Mouse (Mus musculus) MEL (cell line): ENCODE measurements around the gene Ppp4r3a. TPM values are rescaled to one million over a fixed set of nuclear protein-coding genes. Genes with fewer than 3 reads are reported as not detected.

Experiments used
- DNase-seq: peaks from one replicate; pipeline ENCODE4 v3.0.0; 2011; ENCODE audit warnings: low read depth, low spot score
- H3K27ac ChIP-seq: 2 replicates; pipeline ENCODE4 v1.5.1; 2012; ENCODE audit warnings: low read depth, mild to moderate bottlenecking, control low read depth, low read length, moderate library complexity; ENCODE audit not compliant: control insufficient read depth
- H3K27me3 ChIP-seq, 2 experiments: fragments of 150-350 bp in 1 of 2; sonication (generic) in 1 of 2; 2 replicates each; pipeline ENCODE4 v1.6.1; 2012; ENCODE audit warnings: low read length in 2 of 2, mild to moderate bottlenecking in 2 of 2, improper control_type of control experiment in 1 of 2, moderate library complexity in 1 of 2; ENCODE audit not compliant: insufficient read depth in 2 of 2, control insufficient read depth in 1 of 2
- H3K36me3 ChIP-seq, 2 experiments: 2 replicates each; pipeline ENCODE4 v1.6.1; 2012 to 2014; ENCODE audit warnings: low read length in 2 of 2, improper control_type of control experiment in 1 of 2, inconsistent platforms in 1 of 2, mild to moderate bottlenecking in 1 of 2; ENCODE audit not compliant: insufficient read depth in 2 of 2, control insufficient read depth in 1 of 2
- H3K4me1 ChIP-seq, 2 experiments: fragments of 150-350 bp in 1 of 2; sonication (generic) in 1 of 2; 2 replicates each; pipeline ENCODE4 v1.6.1; 2012; ENCODE audit warnings: low read length in 2 of 2, improper control_type of control experiment in 1 of 2, mild to moderate bottlenecking in 1 of 2; ENCODE audit not compliant: insufficient read depth in 2 of 2, control insufficient read depth in 1 of 2
- H3K4me3 ChIP-seq, 2 experiments: fragments of 150-350 bp in 1 of 2; sonication (generic) in 1 of 2; 2 replicates each; pipeline ENCODE4 v1.5.1; 2012; ENCODE audit warnings: low read depth in 2 of 2, low read length in 2 of 2, mild to moderate bottlenecking in 2 of 2, moderate library complexity in 2 of 2, control low read depth in 1 of 2, improper control_type of control experiment in 1 of 2; ENCODE audit not compliant: control insufficient read depth in 1 of 2, insufficient read depth in 1 of 2
- H3K79me2 ChIP-seq: 2 replicates; pipeline ENCODE4 v1.6.1; 2012; ENCODE audit warnings: mild to moderate bottlenecking, low read length, moderate library complexity; ENCODE audit not compliant: control insufficient read depth, poor library complexity, insufficient read depth
- H3K9ac ChIP-seq: 2 replicates; pipeline ENCODE4 v1.6.1; 2012; ENCODE audit warnings: low read depth, mild to moderate bottlenecking, control low read depth, low read length, moderate library complexity; ENCODE audit not compliant: control insufficient read depth, poor library complexity, severe bottlenecking
- H3K9me3 ChIP-seq: fragments of 150-350 bp; sonication (generic); replicated peaks from 2 replicates; pipeline ENCODE4 v1.6.1; 2012; ENCODE audit warnings: mild to moderate bottlenecking, low read length, improper control_type of control experiment, moderate library complexity; ENCODE audit not compliant: insufficient read depth
- CHD1 ChIP-seq: IDR thresholded peaks from 2 replicates; pipeline ENCODE4 v1.6.1; 2012; ENCODE audit warnings: low read depth, mild to moderate bottlenecking, inconsistent platforms, low read length, improper control_type of control experiment
- CHD2 ChIP-seq: IDR thresholded peaks from 2 replicates; pipeline ENCODE4 v1.6.1; 2011; ENCODE audit warnings: low read length, improper control_type of control experiment
- CTCF ChIP-seq, 3 experiments: IDR thresholded peaks in 2 of 3; conservative IDR thresholded peaks in 1 of 3; 2 replicates each; pipeline ENCODE4 v1.5.1; 2011 to 2012; ENCODE audit warnings: low read length in 3 of 3, low read depth in 2 of 3, mild to moderate bottlenecking in 2 of 3, improper control_type of control experiment in 1 of 3, inconsistent platforms in 1 of 3, mixed read lengths in 1 of 3, moderate library complexity in 1 of 3; ENCODE audit not compliant: control insufficient read depth in 1 of 3, insufficient read depth in 1 of 3, poor library complexity in 1 of 3, severe bottlenecking in 1 of 3
- E2F4 ChIP-seq: IDR thresholded peaks from 2 replicates; pipeline ENCODE4 v1.6.1; 2011; ENCODE audit warnings: low read depth, low read length, improper control_type of control experiment, borderline replicate concordance
- GATA1 ChIP-seq: IDR thresholded peaks from 2 replicates; pipeline ENCODE4 v1.6.1; 2011; ENCODE audit warnings: low read depth, low read length, improper control_type of control experiment
- HCFC1 ChIP-seq: IDR thresholded peaks from 2 replicates; pipeline ENCODE4 v1.6.1; 2012; ENCODE audit warnings: low read depth, mild to moderate bottlenecking, inconsistent platforms, low read length, improper control_type of control experiment, moderate library complexity
- JUND ChIP-seq: IDR thresholded peaks from 2 replicates; pipeline ENCODE4 v1.6.1; 2011; ENCODE audit warnings: low read depth, mild to moderate bottlenecking, improper control_type of control experiment, low read length
- KAT2A ChIP-seq: conservative IDR thresholded peaks from 2 replicates; pipeline ENCODE4 v1.6.1; 2012; ENCODE audit warnings: low read depth, low read length, improper control_type of control experiment, inconsistent platforms
- MAFK ChIP-seq: IDR thresholded peaks from 2 replicates; pipeline ENCODE4 v1.6.1; 2011; ENCODE audit warnings: low read depth, mild to moderate bottlenecking, low read length, improper control_type of control experiment, borderline replicate concordance
- MAZ ChIP-seq: IDR thresholded peaks from 2 replicates; pipeline ENCODE4 v1.6.1; 2012; ENCODE audit warnings: low read depth, mild to moderate bottlenecking, inconsistent platforms, low read length, improper control_type of control experiment
- MYB ChIP-seq: IDR thresholded peaks from 2 replicates; pipeline ENCODE4 v1.6.1; 2011; ENCODE audit warnings: mild to moderate bottlenecking, low read depth, low read length, improper control_type of control experiment
- MYC ChIP-seq: IDR thresholded peaks from 2 replicates; pipeline ENCODE4 v1.6.1; 2011; ENCODE audit warnings: low read depth, mild to moderate bottlenecking, low read length, improper control_type of control experiment, moderate library complexity
- NELFE ChIP-seq: IDR thresholded peaks from 2 replicates; pipeline ENCODE4 v1.6.1; 2011; ENCODE audit warnings: low read depth, low read length, improper control_type of control experiment
- NRF1 ChIP-seq: IDR thresholded peaks from 2 replicates; pipeline ENCODE4 v1.6.1; 2014; ENCODE audit warnings: low read depth, mild to moderate bottlenecking, inconsistent platforms, low read length, improper control_type of control experiment, moderate library complexity; ENCODE audit not compliant: poor library complexity, insufficient read depth, severe bottlenecking
- POLR2A ChIP-seq, 2 experiments: IDR thresholded peaks; 2 replicates each; pipeline ENCODE4 v1.6.1; 2011 to 2012; ENCODE audit warnings: low read length in 2 of 2, mild to moderate bottlenecking in 2 of 2, control low read depth in 1 of 2, improper control_type of control experiment in 1 of 2, low read depth in 1 of 2, moderate library complexity in 1 of 2; ENCODE audit not compliant: control insufficient read depth in 1 of 2, insufficient read depth in 1 of 2, poor library complexity in 1 of 2
- RCOR1 ChIP-seq: IDR thresholded peaks from 2 replicates; pipeline ENCODE4 v1.6.1; 2012; ENCODE audit warnings: low read depth, mild to moderate bottlenecking, inconsistent platforms, low read length, improper control_type of control experiment
- TBP ChIP-seq: IDR thresholded peaks from 2 replicates; pipeline ENCODE4 v1.8.0; 2011; ENCODE audit warnings: low read depth, low read length, improper control_type of control experiment
- UBTF ChIP-seq: IDR thresholded peaks from 2 replicates; pipeline ENCODE4 v1.6.1; 2012; ENCODE audit warnings: low read depth, mild to moderate bottlenecking, inconsistent platforms, low read length, improper control_type of control experiment, moderate library complexity, borderline replicate concordance; ENCODE audit not compliant: insufficient read depth
- USF1 ChIP-seq: IDR thresholded peaks from 2 replicates; pipeline ENCODE4 v1.6.1; 2014; ENCODE audit warnings: low read depth, mild to moderate bottlenecking, inconsistent platforms, low read length, improper control_type of control experiment, moderate library complexity
- USF2 ChIP-seq, 2 experiments: IDR thresholded peaks; 2 replicates each; pipeline ENCODE4 v1.6.1; 2011 to 2012; ENCODE audit warnings: improper control_type of control experiment in 2 of 2, low read length in 2 of 2, borderline replicate concordance in 1 of 2, inconsistent platforms in 1 of 2, low read depth in 1 of 2, mild to moderate bottlenecking in 1 of 2; ENCODE audit not compliant: insufficient read depth in 1 of 2
- ZKSCAN1 ChIP-seq: IDR thresholded peaks from 2 replicates; pipeline ENCODE4 v1.6.1; 2012; ENCODE audit warnings: low read depth, mild to moderate bottlenecking, inconsistent platforms, low read length, improper control_type of control experiment, moderate library complexity
- ZMIZ1 ChIP-seq: IDR thresholded peaks from 2 replicates; pipeline ENCODE4 v1.6.1; 2012; ENCODE audit warnings: low read depth, mild to moderate bottlenecking, inconsistent platforms, low read length, improper control_type of control experiment, moderate library complexity
- ZNF384 ChIP-seq: IDR thresholded peaks from 2 replicates; pipeline ENCODE4 v1.6.1; 2012; ENCODE audit warnings: low read depth, mild to moderate bottlenecking, inconsistent platforms, low read length, improper control_type of control experiment
- polyA plus RNA-seq, 2 experiments: library from polyadenylated mRNA; stranded (reverse) in 1 of 2; unstranded in 1 of 2; fragments of >175 nt in 1 of 2; fragments of >200 nt in 1 of 2; gene quantifications; 2 replicates each; pipeline versions ENCODE4 v1.2.1 to v1.2.4; 2012; ENCODE audit warnings: low replicate concordance in 2 of 2, low read depth in 1 of 2; ENCODE audit not compliant: insufficient read length in 2 of 2, insufficient read depth in 1 of 2, missing spikeins in 1 of 2
- total RNA-seq: library from RNA; depleted of rRNA; stranded (reverse); fragments of 300-350 nt; gene quantifications from 2 replicates; pipeline ENCODE4 v1.2.3, GENCODE M21; 2012

The Ppp4r3a gene
- total and polyA plus RNA-seq, 3 experiments, result 48.5 to 701 (median 61.2) TPM

GRCm38 (mm10) chr12:101107722-101108121 lies 24.2 kb upstream of the Ppp4r3a start:
- H3K4me1 ChIP-seq, result no peaks in the 10 kb centered on the region
- no peak for DNase-seq
- peaks cover 0 to 2% of the 10 kb centered on the region in 2 experiments; a peak in 2 of 4 replicates for H3K27me3 ChIP-seq
- H3K9me3 ChIP-seq, result no peaks in the 10 kb centered on the region
- no peak overlapping the region for H3K27ac ChIP-seq
- no peak overlapping the region for H3K4me3 ChIP-seq
- TF ChIP-seq CHD2, result no peak
- TF ChIP-seq USF1, result no peak
- no peak for TF ChIP-seq MAZ
- no peak for TF ChIP-seq RCOR1
- no peak for TF ChIP-seq NELFE
- no peak for TF ChIP-seq ZNF384
- no peak for TF ChIP-seq CTCF (IDR thresholded peaks at IDR 0.05 in 2 of 3, conservative IDR thresholded peaks at IDR 0.05 in 1 of 3; ENCODE audit: control insufficient read depth in 1 of 3, insufficient read depth in 1 of 3, low read depth in 2 of 3, low read length in 3 of 3, poor library complexity in 1 of 3, severe bottlenecking in 1 of 3)
- TF ChIP-seq KAT2A, result no peak
- no peak for TF ChIP-seq HCFC1
- TF ChIP-seq MYC, result no peak
- TF ChIP-seq TBP, result no peak
- no peak for TF ChIP-seq NRF1
- TF ChIP-seq JUND, result no peak
- TF ChIP-seq MAFK, result no peak
- no peak for TF ChIP-seq USF2 (IDR thresholded peaks at IDR 0.05; ENCODE audit: borderline replicate concordance in 1 of 2, insufficient read depth in 1 of 2, low read depth in 1 of 2, low read length in 2 of 2)
- TF ChIP-seq ZMIZ1, result no peak
- TF ChIP-seq CHD1, result no peak
- no peak for TF ChIP-seq POLR2A (IDR thresholded peaks at IDR 0.05; ENCODE audit: control insufficient read depth in 1 of 2, insufficient read depth in 1 of 2, low read depth in 1 of 2, low read length in 2 of 2, poor library complexity in 1 of 2)
- no peaks in the 10 kb centered on the region for H3K36me3 ChIP-seq
- no peak overlapping the region for H3K9ac ChIP-seq
- H3K79me2 ChIP-seq, result no peaks in the 10 kb centered on the region

- no peak for TF ChIP-seq KAT2A
- no peak for TF ChIP-seq GATA1
- TF ChIP-seq MYB, result no peak
- no peak for TF ChIP-seq E2F4
- no peak for TF ChIP-seq UBTF
- TF ChIP-seq ZKSCAN1, result no peak
These were observed 22.1 kb upstream of the Ppp4r3a start for GRCm38 (mm10) chr12:101105571-101105970.

More at GRCm38 (mm10) chr12:101105571-101105970, 22.1 kb upstream of the Ppp4r3a start:
- H3K27me3 ChIP-seq, result peaks cover 0 to 2% of the 10 kb centered on the region in 2 experiments; a peak in 2 of 4 replicates
- H3K9ac ChIP-seq, result no peak overlapping the region
- H3K27ac ChIP-seq, result no peak overlapping the region
- no peaks in the 10 kb centered on the region for H3K36me3 ChIP-seq
- no peaks in the 10 kb centered on the region for H3K79me2 ChIP-seq
- no peak overlapping the region for H3K4me3 ChIP-seq
- no peaks in the 10 kb centered on the region for H3K9me3 ChIP-seq
- no peaks in the 10 kb centered on the region for H3K4me1 ChIP-seq
- no peak for DNase-seq
